Mouse (Mus musculus) heart, postnatal 36 days (tissue): ENCODE results near the gene Psmb4. TPM values are rescaled to one million over a fixed set of nuclear protein-coding genes. Genes with fewer than 3 reads are reported as not detected.
A peak's percentile ranks its signal among the peaks of the same experiment; 100 is the strongest.
"Not testable (repeated sequence)": the region's sequence is repeated elsewhere in the genome, so short reads cannot be mapped to it uniquely, and the experiment has no call there.

Source experiments
- DNase-seq, 2 experiments: peaks; one replicate each; pipeline ENCODE4 v3.0.0; 2021 to 2022
- intact Hi-C: fragments of 180-260 bp; cut with DNase I; formaldehyde crosslinking; loops from one replicate; pipeline ENCODE4 v1.15.1; 2025
- total RNA-seq, 2 experiments: library from RNA; stranded (reverse); gene quantifications; 2 replicates each; pipeline ENCODE4 v1.2.3; 2021

The Psmb4 gene
- total RNA-seq, 2 experiments from 2014 or later: 231 to 243 TPM

GRCm38 (mm10) chr3:94911050-94911693, 24.4 kb upstream of the Psmb4 start:
- no peak for DNase-seq
- intact Hi-C loops: no loop called here

DNA sequence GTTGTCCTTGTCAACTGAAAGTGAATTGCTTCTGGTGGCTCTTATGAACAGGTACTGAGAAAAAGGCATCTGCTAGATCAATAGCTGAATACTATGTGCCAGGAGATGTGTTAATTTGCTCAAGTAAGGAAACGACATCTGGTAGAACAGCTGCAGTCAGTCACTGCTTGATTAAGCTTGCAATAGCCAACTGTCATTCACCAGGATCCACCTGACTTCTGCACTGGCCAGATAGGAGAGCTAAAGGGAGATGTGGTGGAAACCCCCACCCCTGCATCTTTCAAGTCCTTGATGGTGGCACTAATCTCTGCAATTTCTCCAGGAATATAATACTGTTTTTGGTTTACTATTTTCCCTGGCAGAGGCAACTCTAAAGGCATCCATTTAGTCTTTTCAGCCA, 19.7 kb upstream of the Psmb4 start:
- no peak for DNase-seq
- intact Hi-C loops: no loop called here

GRCm38 (mm10) chr3:94904759-94905158, 18.0 kb upstream of the Psmb4 start:
- DNase-seq, intact Hi-C loops: not testable (repeated sequence)

GRCm38 (mm10) chr3:94902747-94903146, 16.0 kb upstream of the Psmb4 start:
- peak; percentile 63 to 67 for DNase-seq
- intact Hi-C loops: loop anchor here (2.0 kb wide), 4 partner anchors 14 to 536 kb away; no protein-coding TSS in a partner anchor

GRCm38 (mm10) chr3:94894076-94894475, 7.3 kb upstream of the Psmb4 start:
- intact Hi-C loops: no loop called here

DNA sequence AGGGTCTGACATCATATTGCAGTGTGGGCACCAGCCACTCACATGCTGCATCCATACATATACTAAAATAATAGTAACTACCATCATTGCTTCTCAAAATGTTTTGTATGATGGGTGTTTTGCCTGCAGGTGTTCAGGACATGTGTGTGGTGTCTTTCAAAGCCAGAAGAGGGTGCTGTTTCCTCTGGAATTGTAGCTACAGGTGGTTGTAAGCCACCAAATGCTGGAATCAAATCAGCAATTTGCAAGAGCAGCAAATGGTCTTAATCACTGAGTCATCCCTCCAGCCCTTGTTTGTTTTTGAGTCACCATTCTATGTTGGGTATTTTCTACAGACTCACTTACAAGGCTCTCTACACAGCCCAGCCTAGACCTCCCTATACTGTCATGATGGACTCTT, 1.8 kb upstream of the Psmb4 start:
- intact Hi-C loops: loop anchor here (2.0 to 5.0 kb wide), 2 partner anchors 14 to 109 kb away; no protein-coding TSS in a partner anchor
- no peak for DNase-seq

More at GRCm38 (mm10) chr3:94894076-94894475, 7.3 kb upstream of the Psmb4 start:
- no peak for DNase-seq

- DNase-seq: no peak
- intact Hi-C loops: no loop called here
These were observed 4.2 kb downstream of the Psmb4 start for GRCm38 (mm10) chr3:94882579-94882978.

DNA sequence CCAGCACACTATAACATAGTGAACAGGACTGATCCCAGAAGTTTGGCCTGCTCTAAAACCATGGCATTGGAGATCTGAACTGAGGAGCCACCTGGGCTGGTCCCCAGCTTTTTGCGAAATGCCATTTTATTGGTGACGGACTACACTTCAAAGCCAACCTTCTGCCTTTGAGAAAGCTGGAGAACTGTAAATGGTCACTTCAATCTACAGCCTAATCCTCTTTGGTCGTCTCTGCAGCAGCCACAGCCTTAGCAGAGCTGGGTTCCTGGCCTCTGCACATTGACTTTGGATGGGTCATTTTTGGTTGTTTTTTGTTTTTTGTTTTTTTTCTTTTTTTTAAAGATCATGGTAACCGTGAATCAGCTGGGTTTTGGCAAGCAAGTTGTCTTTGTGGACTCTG, 4.9 kb downstream of the Psmb4 start:
- no peak for DNase-seq
- intact Hi-C loops: no loop called here

GRCm38 (mm10) chr3:94878618-94879017, 8.1 kb downstream of the Psmb4 start:
- intact Hi-C loops: no loop called here

GRCm38 (mm10) chr3:94869011-94869410, 17.8 kb downstream of the Psmb4 start:
- intact Hi-C loops: no loop called here
- DNase-seq: no peak

More at GRCm38 (mm10) chr3:94878618-94879017, 8.1 kb downstream of the Psmb4 start:
- DNase-seq: no peak

DNA sequence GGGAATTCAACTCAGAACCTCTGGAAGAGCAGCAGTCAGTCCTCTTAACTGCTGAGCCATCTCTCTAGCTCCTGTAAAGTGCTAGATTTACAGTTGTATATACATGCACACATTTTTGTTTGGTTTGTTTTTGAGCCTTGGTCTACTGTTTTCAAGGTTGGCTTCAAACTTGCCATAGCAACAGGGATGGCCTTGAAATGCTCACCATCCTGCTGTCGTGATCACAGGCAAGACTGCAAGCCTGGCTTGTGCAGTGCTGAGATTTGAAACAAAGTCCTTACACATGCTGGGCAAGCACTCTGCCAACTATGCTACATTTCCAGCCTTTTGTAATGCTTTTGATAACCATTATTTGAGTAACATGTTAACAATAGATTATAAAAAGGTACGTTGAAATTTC, 27.3 kb downstream of the Psmb4 start:
- intact Hi-C loops: loop anchor here (10.0 kb wide), 1 partner anchor 405 kb away; no protein-coding TSS in a partner anchor
- no peak for DNase-seq

DNA sequence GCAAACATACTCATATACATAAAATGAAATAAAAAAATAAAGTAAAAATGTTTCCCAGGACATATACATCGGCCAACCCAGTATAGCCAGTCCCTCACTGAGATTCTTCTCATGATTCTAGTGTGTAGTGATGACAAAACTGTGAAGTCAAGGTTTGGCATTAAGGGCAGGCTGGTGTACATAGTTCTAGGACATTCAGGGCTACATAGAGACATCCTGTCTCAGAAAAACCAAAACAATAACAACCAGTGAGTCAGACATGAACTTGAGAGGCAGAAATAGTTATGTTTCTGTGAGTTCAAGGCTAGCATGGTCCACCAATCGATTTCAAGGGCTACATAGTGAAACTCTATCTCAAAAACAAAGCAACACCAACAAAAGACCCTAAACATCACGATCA, 34.5 kb downstream of the Psmb4 start:
- intact Hi-C loops: loop anchor here (10.0 kb wide), 1 partner anchor 397 kb away; no protein-coding TSS in a partner anchor
- DNase-seq: no peak

- DNase-seq: no peak
- intact Hi-C loops: loop anchor here (2.0 to 10.0 kb wide), 2 partner anchors 41 to 397 kb away; no protein-coding TSS in a partner anchor
These were observed 35.0 kb downstream of the Psmb4 start for GRCm38 (mm10) chr3:94851731-94852130.

DNA sequence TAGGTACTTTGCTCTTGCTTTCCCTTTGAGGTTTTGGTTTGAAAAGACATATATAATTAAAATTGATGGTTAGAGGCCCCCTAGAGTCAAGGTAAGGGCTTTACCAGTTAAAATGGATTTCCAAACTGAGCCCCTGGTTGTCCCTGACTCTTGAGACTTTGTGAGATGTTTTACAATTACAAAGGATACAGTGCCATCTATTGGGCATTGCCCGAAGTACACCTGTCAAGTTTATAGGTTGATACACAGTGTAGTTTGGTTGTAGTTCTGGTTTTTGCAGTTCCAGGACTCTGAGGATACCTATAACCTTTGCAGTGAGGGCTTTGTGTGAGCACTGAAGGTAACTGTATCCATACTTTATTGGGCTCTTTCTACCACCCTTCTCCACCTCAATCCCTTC, 37.4 kb downstream of the Psmb4 start:
- intact Hi-C loops: loop anchor here (2.0 kb wide), 1 partner anchor 233 kb away; no protein-coding TSS in a partner anchor
- DNase-seq: peak; percentile 68 to 79

GRCm38 (mm10) chr3:94847382-94847781, 39.4 kb downstream of the Psmb4 start:
- no peak for DNase-seq
- intact Hi-C loops: no loop called here

- intact Hi-C loops: no loop called here
- DNase-seq: no peak
These were observed 47.7 kb downstream of the Psmb4 start for GRCm38 (mm10) chr3:94839101-94839500.

DNA sequence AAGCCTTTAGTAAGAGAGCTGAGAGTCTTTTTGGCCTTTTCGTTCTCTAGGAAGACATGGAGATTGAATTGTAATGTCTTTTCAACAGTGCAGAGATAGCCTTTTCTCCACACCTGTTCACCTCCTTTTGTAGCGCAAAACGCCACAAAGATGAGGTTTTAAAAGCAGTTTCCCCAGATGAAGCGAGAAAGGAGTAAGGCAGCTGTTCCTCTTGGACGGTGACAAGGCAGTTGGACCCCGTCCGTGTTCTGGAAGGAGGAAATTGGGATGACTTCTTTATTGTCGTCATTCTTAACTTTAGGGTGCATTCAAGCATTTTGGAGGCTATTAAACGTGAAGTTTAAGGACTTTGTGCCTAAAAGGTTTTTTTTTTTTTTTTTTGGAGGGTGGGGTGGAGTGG, 48.1 kb downstream of the Psmb4 start:
- DNase-seq: peak; percentile 31 to 38
- intact Hi-C loops: no loop called here

DNA sequence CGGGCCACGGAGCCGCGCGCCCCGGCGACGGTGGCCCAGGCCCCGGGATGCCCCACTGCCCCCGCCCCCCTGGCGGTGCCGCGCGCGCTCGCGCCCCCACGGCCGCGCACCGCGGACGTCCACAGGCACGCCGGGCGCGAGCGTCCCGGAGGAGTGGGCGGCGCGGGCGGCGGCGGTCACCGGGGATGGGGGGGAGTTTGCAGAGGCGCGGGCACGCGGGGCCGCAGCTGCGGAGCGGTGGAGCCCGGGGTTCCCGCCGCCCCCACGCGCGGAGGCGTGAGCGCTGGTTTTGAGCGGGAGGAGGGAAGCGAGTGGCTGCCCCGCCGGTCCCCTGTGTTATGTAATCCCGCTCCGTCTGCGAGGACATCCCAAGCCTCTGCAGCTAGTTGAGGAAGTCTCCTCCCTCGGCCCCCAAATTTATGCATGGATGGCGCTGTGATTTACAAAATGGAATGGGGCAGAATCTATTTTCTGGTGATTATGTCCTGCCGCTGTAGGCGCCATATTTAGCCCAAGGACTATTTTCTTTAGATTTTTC, 48.7 kb downstream of the Psmb4 start:
- intact Hi-C loops: loop anchor here (1.0 to 2.0 kb wide), 2 partner anchors 17 to 49 kb away; partner anchors contain the start of gene Psmb4
- peak; percentile 76 to 82 for DNase-seq

DNA sequence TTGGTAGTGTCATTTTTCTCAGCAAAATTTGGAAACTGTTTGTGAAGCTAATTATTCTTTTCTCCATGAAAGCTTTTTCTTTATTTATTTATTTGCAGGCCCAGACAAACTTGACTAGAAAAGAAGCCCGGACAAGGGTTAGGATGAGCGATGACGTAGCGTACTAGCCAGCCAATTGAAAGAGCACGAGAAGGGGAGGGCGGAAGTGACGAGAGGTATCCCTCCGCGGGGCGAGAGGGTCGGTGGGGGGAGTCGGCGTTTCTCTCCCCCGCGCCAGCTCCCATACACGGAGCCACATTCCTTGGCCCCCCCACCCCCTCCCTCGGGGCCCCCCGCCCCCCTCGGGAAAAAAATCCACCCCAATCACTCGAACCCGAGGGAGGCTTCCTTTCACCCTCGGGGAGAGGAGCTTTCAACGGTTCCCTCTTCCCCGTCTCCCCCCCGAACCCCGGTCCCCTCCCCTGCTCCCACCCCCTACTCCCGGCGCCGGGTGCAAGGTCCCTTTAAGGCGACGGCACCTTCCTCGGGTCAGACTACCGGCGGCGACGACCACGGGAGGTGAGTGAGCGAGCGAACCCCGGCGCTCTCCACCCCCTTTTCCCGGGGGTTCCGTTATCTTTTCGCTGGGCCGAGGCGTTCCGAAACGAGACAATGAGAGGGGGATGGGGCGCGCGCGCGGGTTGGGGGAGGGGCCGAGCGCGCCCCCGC, 49.4 kb downstream of the Psmb4 start, which contains the start of gene Pogz:
Gene Pogz, plus strand, starts transcription at position 385 of the 708 bp plus-strand sequence.
- peak; percentile 93 to 94 for DNase-seq
- intact Hi-C loops: loop anchor here (1.0 to 2.0 kb wide), 2 partner anchors 16 to 49 kb away; partner anchors contain the start of gene Psmb4

DNA sequence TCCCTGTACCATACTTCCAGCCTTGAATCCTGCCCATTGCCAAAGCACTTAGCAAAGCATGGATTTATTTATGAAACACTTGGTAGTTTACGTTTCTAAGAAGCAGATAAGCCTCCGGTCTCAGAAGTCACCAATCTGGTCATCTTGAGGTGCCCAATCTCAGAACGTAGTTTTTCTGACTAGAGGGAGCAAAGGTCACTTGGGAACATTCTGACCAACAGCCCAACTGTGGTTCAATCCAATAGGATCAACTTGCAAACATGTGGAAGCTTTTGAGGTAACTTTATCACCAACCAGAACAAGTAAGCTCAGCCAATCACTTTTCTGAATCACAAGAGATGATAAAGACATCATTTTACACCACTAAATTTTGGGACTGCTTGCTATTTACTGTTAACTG, 51.4 kb downstream of the Psmb4 start:
- intact Hi-C loops: no loop called here
- no peak for DNase-seq
